ENCODE assay signal across 16 mouse cellular contexts in genomic region chr11:119306762-119307657, GRCm38 (mm10). TPM values are rescaled to one million over a fixed set of nuclear protein-coding genes. Genes with fewer than 3 reads are reported as not detected.
DNase-seq lines count a peak whose midpoint lies in the region; ATAC-seq and TF ChIP-seq lines count a peak whose summit lies in the region.
"Had no signal": no experiment of that assay in that cellular context is flagged by ENCODE, and none has a peak within 500 bp of the region (broad histone marks: within the 10 kb centered on the region; RNA-seq: fewer than 3 reads in every experiment).

No protein-coding gene starts in this region.

- H3K4me3 ChIP-seq in hindbrain, embryonic 10.5 days = no peak overlapping the region
- H3K4me3 ChIP-seq in hindbrain, postnatal 0 days (ENCODE audit: low read length) = no peak overlapping the region
- no peak overlapping the region for H3K4me3 ChIP-seq in midbrain, postnatal 0 days (ENCODE audit: low read depth, low read length)
- no peak overlapping the region for H3K4me3 ChIP-seq in midbrain, embryonic 15.5 days
- H3K4me3 ChIP-seq: lung, embryonic 15.5 days; midbrain, embryonic 10.5 days had no signal

- H3K27me3 ChIP-seq in hindbrain, embryonic 10.5 days (ENCODE audit: insufficient read depth, poor library complexity, severe bottlenecking) = peaks cover 23% of the 10 kb centered on the region
- H3K27me3 ChIP-seq in hindbrain, postnatal 0 days (ENCODE audit: insufficient read depth, low read length) = no peaks in the 10 kb centered on the region
- H3K27me3 ChIP-seq in midbrain, postnatal 0 days (ENCODE audit: insufficient read depth, low read length) = no peaks in the 10 kb centered on the region; the same call in 1 of the 2 replicates
- no peaks in the 10 kb centered on the region for H3K27me3 ChIP-seq in midbrain, embryonic 15.5 days (replicated peaks)

- H3K9me3 ChIP-seq in hindbrain, embryonic 10.5 days = no peaks in the 10 kb centered on the region
- H3K9me3 ChIP-seq in hindbrain, postnatal 0 days (ENCODE audit: low read length) = no peaks in the 10 kb centered on the region
- H3K9me3 ChIP-seq in midbrain, postnatal 0 days (ENCODE audit: low read length) = no peaks in the 10 kb centered on the region
- H3K9me3 ChIP-seq in midbrain, embryonic 15.5 days = no peaks in the 10 kb centered on the region
- H3K9me3 ChIP-seq: lung, embryonic 15.5 days; midbrain, embryonic 10.5 days had no signal

- H3K4me2 ChIP-seq in hindbrain, postnatal 0 days (ENCODE audit: low read depth, low read length) = no peak overlapping the region
- no peak overlapping the region for H3K4me2 ChIP-seq in midbrain, postnatal 0 days (ENCODE audit: low read depth, low read length, poor library complexity, severe bottlenecking)
- no peak overlapping the region for H3K4me2 ChIP-seq in midbrain, embryonic 15.5 days
- H3K4me2 ChIP-seq: lung, embryonic 15.5 days had no signal

- WGBS in hindbrain, embryonic 10.5 days = 63% methylated on average over 13 of the region's 13 CpGs
- WGBS in hindbrain, postnatal 0 days = 57% methylated on average over 13 of the region's 13 CpGs
- 65% methylated on average over 13 of the region's 13 CpGs for WGBS in midbrain, postnatal 0 days
- WGBS in midbrain, embryonic 15.5 days = 65% methylated on average over 13 of the region's 13 CpGs

- DNase-seq in gastrocnemius, adult 18-20 months (ENCODE audit: low spot score) = peak; percentile 21
- DNase-seq in gastrocnemius, adult 8-10 months (ENCODE audit: low spot score in 2 of 2) = no peak
- DNase-seq in hindbrain, embryonic 10.5 days (ENCODE audit: low spot score) = no peak
- no peak for DNase-seq in hindbrain, postnatal 0 days (ENCODE audit: low spot score)
- DNase-seq in midbrain, postnatal 0 days (ENCODE audit: low spot score) = no peak
- no peak for DNase-seq in cerebellum, postnatal 25 days
- DNase-seq: adrenal gland, adult 8-10 months; cerebellum, postnatal 36 days; forebrain, postnatal 0 days; liver; spleen, adult 18-20 months had no signal

- H3K9ac ChIP-seq in hindbrain, postnatal 0 days (replicated peaks; ENCODE audit: low read length) = no peak overlapping the region
- no peak overlapping the region for H3K9ac ChIP-seq in midbrain, postnatal 0 days (replicated peaks; ENCODE audit: low read length, poor library complexity, severe bottlenecking)
- no peak overlapping the region for H3K9ac ChIP-seq in midbrain, embryonic 15.5 days
- H3K9ac ChIP-seq: forebrain, postnatal 0 days; lung, embryonic 15.5 days had no signal

- ATAC-seq in hindbrain, postnatal 0 days = no peak
- no peak for ATAC-seq in midbrain, postnatal 0 days (ENCODE audit: low FRiP score)
- no peak for ATAC-seq in midbrain, embryonic 15.5 days (replicated peaks)
- no peak for ATAC-seq in erythroid progenitor cell, adult 5-6 weeks (replicated peaks; ENCODE audit: low FRiP score, poor library complexity, severe bottlenecking)
- ATAC-seq: forebrain, postnatal 0 days had no signal

- peaks cover 28% of the 10 kb centered on the region for H3K4me1 ChIP-seq in hindbrain, embryonic 10.5 days (replicated peaks)
- no peaks in the 10 kb centered on the region for H3K4me1 ChIP-seq in hindbrain, postnatal 0 days (ENCODE audit: insufficient read depth, low read length)
- H3K4me1 ChIP-seq in midbrain, postnatal 0 days (ENCODE audit: insufficient read depth, low read length) = no peaks in the 10 kb centered on the region
- H3K4me1 ChIP-seq in midbrain, embryonic 15.5 days = no peaks in the 10 kb centered on the region
- H3K4me1 ChIP-seq: lung, embryonic 15.5 days had no signal

- peak overlapping the region; percentile 50 for H3K27ac ChIP-seq in hindbrain, embryonic 10.5 days
- no peak overlapping the region for H3K27ac ChIP-seq in hindbrain, postnatal 0 days
- H3K27ac ChIP-seq in midbrain, postnatal 0 days (ENCODE audit: low read depth, low read length) = no peak overlapping the region
- no peak overlapping the region for H3K27ac ChIP-seq in midbrain, embryonic 15.5 days
- H3K27ac ChIP-seq: lung, embryonic 15.5 days had no signal

- H3K36me3 ChIP-seq in hindbrain, embryonic 10.5 days = no peaks in the 10 kb centered on the region
- H3K36me3 ChIP-seq in hindbrain, postnatal 0 days (ENCODE audit: insufficient read depth, low read length) = no peaks in the 10 kb centered on the region
- no peaks in the 10 kb centered on the region for H3K36me3 ChIP-seq in midbrain, postnatal 0 days (ENCODE audit: insufficient read depth, low read length)
- H3K36me3 ChIP-seq in midbrain, embryonic 15.5 days (replicated peaks) = no peaks in the 10 kb centered on the region
- H3K36me3 ChIP-seq: lung, embryonic 15.5 days; midbrain, embryonic 10.5 days had no signal

- TF ChIP-seq CTCF in hindbrain, postnatal 0 days (IDR thresholded peaks at IDR 0.05; ENCODE audit: low read depth) = no peak
- TF ChIP-seq CTCF in midbrain, postnatal 0 days (IDR thresholded peaks at IDR 0.05) = 0 out of 2 replicates have a peak, but pooled peaks have one; percentile 5

RNA-seq across cellular contexts. Expression of gene Card14, which starts 0.6 kb away (rescaled TPM):
- total RNA-seq in gastrocnemius, adult 18-20 months (2021) = under 1 TPM; 0.21 to 0.34 TPM
- total RNA-seq in gastrocnemius, adult 8-10 months (2022) = under 1 TPM; 0.10 to 0.25 (median 0.22) TPM
- 0.04 TPM in 1 of 2 replicates, not detected in the other for polyA plus RNA-seq in hindbrain, embryonic 10.5 days (2016; fragmentation: Nextera tagmentation; extraction: Ambion mirVana)
- 1.7 and 1.9 TPM in 2 replicates for total RNA-seq in hindbrain, postnatal 0 days (2014; rRNA removed)
- polyA plus RNA-seq in hindbrain, postnatal 0 days (2015; fragmentation: Nextera tagmentation; extraction: Ambion mirVana) = 0.72 and 0.81 TPM in 2 replicates
- total RNA-seq in midbrain, postnatal 0 days (2014; rRNA removed) = 0.77 and 1.8 TPM in 2 replicates
- polyA plus RNA-seq in midbrain, postnatal 0 days (2015; fragmentation: Nextera tagmentation; extraction: Ambion mirVana) = 0.59 and 0.67 TPM in 2 replicates
- polyA plus RNA-seq in midbrain, embryonic 15.5 days (2015; fragmentation: Nextera tagmentation; extraction: Ambion mirVana) = 0.34 and 0.37 TPM in 2 replicates
- total RNA-seq in erythroid progenitor cell, adult 5-6 weeks (2015; ENCODE audit: low replicate concordance) = not detected in 2 replicates
- not detected in 2 replicates for total RNA-seq in erythroid progenitor cell, adult 5-6 weeks (2017; ENCODE audit: low replicate concordance)
- total RNA-seq: granulocyte monocyte progenitor cell, adult 5-6 weeks had no signal
- polyA plus RNA-seq: midbrain, embryonic 10.5 days had no signal

RNA-seq across cellular contexts. Expression of gene Eif4a3, which starts 7.1 kb away (rescaled TPM):
- total RNA-seq in gastrocnemius, adult 18-20 months (2021) = 10 to 100 TPM; 32.2 to 43.5 TPM
- 10 to 100 TPM; 30.7 to 53.1 (median 42.8) TPM for total RNA-seq in gastrocnemius, adult 8-10 months (2022)
- 458 and 477 TPM in 2 replicates for polyA plus RNA-seq in hindbrain, embryonic 10.5 days (2016; fragmentation: Nextera tagmentation; extraction: Ambion mirVana)
- 144 and 154 TPM in 2 replicates for total RNA-seq in hindbrain, postnatal 0 days (2014; rRNA removed)
- 248 and 258 TPM in 2 replicates for polyA plus RNA-seq in hindbrain, postnatal 0 days (2015; fragmentation: Nextera tagmentation; extraction: Ambion mirVana)
- total RNA-seq in midbrain, postnatal 0 days (2014; rRNA removed) = 132 and 169 TPM in 2 replicates
- polyA plus RNA-seq in midbrain, postnatal 0 days (2015; fragmentation: Nextera tagmentation; extraction: Ambion mirVana) = 229 and 237 TPM in 2 replicates
- 261 and 266 TPM in 2 replicates for polyA plus RNA-seq in midbrain, embryonic 15.5 days (2015; fragmentation: Nextera tagmentation; extraction: Ambion mirVana)
- 107 and 136 TPM in 2 replicates for total RNA-seq in erythroid progenitor cell, adult 5-6 weeks (2015; ENCODE audit: low replicate concordance)
- 107 and 108 TPM in 2 replicates for total RNA-seq in erythroid progenitor cell, adult 5-6 weeks (2017; ENCODE audit: low replicate concordance)

RNA-seq across cellular contexts. Expression of gene Gaa, which starts 39.3 kb away (rescaled TPM):
- total RNA-seq in gastrocnemius, adult 18-20 months (2021) = 100 to 1,000 TPM; 174 to 191 TPM
- total RNA-seq in gastrocnemius, adult 8-10 months (2022) = 100 to 1,000 TPM; 187 to 198 (median 192) TPM
- polyA plus RNA-seq in hindbrain, embryonic 10.5 days (2016; fragmentation: Nextera tagmentation; extraction: Ambion mirVana) = 28.3 and 35.5 TPM in 2 replicates
- total RNA-seq in hindbrain, postnatal 0 days (2014; rRNA removed) = 223 and 230 TPM in 2 replicates
- 123 and 128 TPM in 2 replicates for polyA plus RNA-seq in hindbrain, postnatal 0 days (2015; fragmentation: Nextera tagmentation; extraction: Ambion mirVana)
- total RNA-seq in midbrain, postnatal 0 days (2014; rRNA removed) = 186 and 222 TPM in 2 replicates
- 154 and 158 TPM in 2 replicates for polyA plus RNA-seq in midbrain, postnatal 0 days (2015; fragmentation: Nextera tagmentation; extraction: Ambion mirVana)
- 93.9 and 95.3 TPM in 2 replicates for polyA plus RNA-seq in midbrain, embryonic 15.5 days (2015; fragmentation: Nextera tagmentation; extraction: Ambion mirVana)
- total RNA-seq in erythroid progenitor cell, adult 5-6 weeks (2015; ENCODE audit: low replicate concordance) = 4.2 and 8.6 TPM in 2 replicates
- 5.6 and 17.9 TPM in 2 replicates for total RNA-seq in erythroid progenitor cell, adult 5-6 weeks (2017; ENCODE audit: low replicate concordance)

RNA-seq across cellular contexts. Expression of gene Sgsh, which starts 48.3 kb away (rescaled TPM):
- 1 to 10 TPM; 3.3 to 3.4 TPM for total RNA-seq in gastrocnemius, adult 18-20 months (2021)
- total RNA-seq in gastrocnemius, adult 8-10 months (2022) = 1 to 10 TPM; 2.3 to 3.8 (median 2.7) TPM
- 6.8 and 7.1 TPM in 2 replicates for polyA plus RNA-seq in hindbrain, embryonic 10.5 days (2016; fragmentation: Nextera tagmentation; extraction: Ambion mirVana)
- total RNA-seq in hindbrain, postnatal 0 days (2014; rRNA removed) = 4.8 and 8.5 TPM in 2 replicates
- 5.0 and 6.2 TPM in 2 replicates for polyA plus RNA-seq in hindbrain, postnatal 0 days (2015; fragmentation: Nextera tagmentation; extraction: Ambion mirVana)
- 5.4 and 7.3 TPM in 2 replicates for total RNA-seq in midbrain, postnatal 0 days (2014; rRNA removed)
- polyA plus RNA-seq in midbrain, postnatal 0 days (2015; fragmentation: Nextera tagmentation; extraction: Ambion mirVana) = 5.2 and 5.4 TPM in 2 replicates
- polyA plus RNA-seq in midbrain, embryonic 15.5 days (2015; fragmentation: Nextera tagmentation; extraction: Ambion mirVana) = 5.2 and 6.6 TPM in 2 replicates
- total RNA-seq in erythroid progenitor cell, adult 5-6 weeks (2015; ENCODE audit: low replicate concordance) = 2.5 and 3.8 TPM in 2 replicates
- total RNA-seq in erythroid progenitor cell, adult 5-6 weeks (2017; ENCODE audit: low replicate concordance) = 2.3 and 13.5 TPM in 2 replicates

RNA-seq across cellular contexts. Expression of gene Slc26a11, which starts 48.3 kb away (rescaled TPM):
- 1 to 10 TPM; 2.4 to 2.8 TPM for total RNA-seq in gastrocnemius, adult 18-20 months (2021)
- 1 to 10 TPM; 2.5 to 4.2 (median 3.0) TPM for total RNA-seq in gastrocnemius, adult 8-10 months (2022)
- polyA plus RNA-seq in hindbrain, embryonic 10.5 days (2016; fragmentation: Nextera tagmentation; extraction: Ambion mirVana) = 6.1 and 7.8 TPM in 2 replicates
- total RNA-seq in hindbrain, postnatal 0 days (2014; rRNA removed) = 6.7 and 9.6 TPM in 2 replicates
- 5.4 and 5.7 TPM in 2 replicates for polyA plus RNA-seq in hindbrain, postnatal 0 days (2015; fragmentation: Nextera tagmentation; extraction: Ambion mirVana)
- 8.3 and 9.0 TPM in 2 replicates for total RNA-seq in midbrain, postnatal 0 days (2014; rRNA removed)
- 7.0 and 7.6 TPM in 2 replicates for polyA plus RNA-seq in midbrain, postnatal 0 days (2015; fragmentation: Nextera tagmentation; extraction: Ambion mirVana)
- polyA plus RNA-seq in midbrain, embryonic 15.5 days (2015; fragmentation: Nextera tagmentation; extraction: Ambion mirVana) = 6.9 and 7.4 TPM in 2 replicates
- 0.84 TPM in 1 of 2 replicates, not detected in the other for total RNA-seq in erythroid progenitor cell, adult 5-6 weeks (2015; ENCODE audit: low replicate concordance)
- total RNA-seq in erythroid progenitor cell, adult 5-6 weeks (2017; ENCODE audit: low replicate concordance) = not detected in 2 replicates
